Mouse (Mus musculus): ENCODE measurements around the gene Rxfp2.

DNA sequence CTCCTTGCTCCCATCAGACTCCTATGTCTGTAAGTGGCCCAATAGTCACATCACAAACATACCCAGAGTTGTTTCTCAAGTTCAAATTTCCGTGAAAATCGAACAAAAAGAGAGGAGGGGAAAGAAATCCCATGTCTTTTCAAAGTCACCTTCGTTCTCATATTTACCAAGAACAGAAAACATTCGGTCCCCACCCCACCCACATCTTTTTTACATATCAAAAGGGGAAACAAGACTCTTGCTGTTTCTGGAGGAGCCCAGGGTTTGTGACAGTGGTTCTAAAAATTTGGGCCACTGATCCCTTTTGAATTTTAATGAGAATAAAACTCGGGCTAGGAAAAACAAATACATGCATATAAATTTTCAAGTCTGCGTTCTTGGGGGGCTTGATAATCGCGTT is 92.8 kb downstream of the Rxfp2 start:
- no peak for TF ChIP-seq CTCF (IDR thresholded peaks at IDR 0.05; ENCODE audit: low read depth, low read length)
- no peak for TF ChIP-seq GATA1 (IDR thresholded peaks at IDR 0.05; ENCODE audit: borderline replicate concordance, low read length)
- no peak for TF ChIP-seq POLR2AphosphoS5 (IDR thresholded peaks at IDR 0.05; ENCODE audit: insufficient replicate concordance, low read depth, low read length)
- no peak for TF ChIP-seq TAL1 (conservative IDR thresholded peaks at IDR 0.05; ENCODE audit: low read depth, low read length)

All from G1E (cell line).